Mouse (Mus musculus): Measurements from ENCODE around the gene Abraxas2.

- TF ChIP-seq POLR2A (IDR thresholded peaks at IDR 0.05; ENCODE audit: borderline replicate concordance, low read depth, low read length) = no peak
- no peak for TF ChIP-seq CTCF (IDR thresholded peaks at IDR 0.05; ENCODE audit: low read depth, low read length)
These were observed 45.0 kb upstream of the Abraxas2 start for GRCm38 (mm10) chr7:132814089-132814450.
